Mouse (Mus musculus) T-helper 1 cell (primary cell): ENCODE measurements at regions not wholly inside any gene's neighbourhood (a gene's known extent, or its start where the extent isn't known, plus 50 kb on each side); places are given as distances from the start of the nearest gene placed in this dataset.

Source experiments
- in situ Hi-C: fragments of 300-600 bp; cut with MboI, MseI; formaldehyde crosslinking; loops from one replicate; pipeline ENCODE4 v1.15.1; 2025; ENCODE audit warnings: high pct_unique_total_duplicates

DNA sequence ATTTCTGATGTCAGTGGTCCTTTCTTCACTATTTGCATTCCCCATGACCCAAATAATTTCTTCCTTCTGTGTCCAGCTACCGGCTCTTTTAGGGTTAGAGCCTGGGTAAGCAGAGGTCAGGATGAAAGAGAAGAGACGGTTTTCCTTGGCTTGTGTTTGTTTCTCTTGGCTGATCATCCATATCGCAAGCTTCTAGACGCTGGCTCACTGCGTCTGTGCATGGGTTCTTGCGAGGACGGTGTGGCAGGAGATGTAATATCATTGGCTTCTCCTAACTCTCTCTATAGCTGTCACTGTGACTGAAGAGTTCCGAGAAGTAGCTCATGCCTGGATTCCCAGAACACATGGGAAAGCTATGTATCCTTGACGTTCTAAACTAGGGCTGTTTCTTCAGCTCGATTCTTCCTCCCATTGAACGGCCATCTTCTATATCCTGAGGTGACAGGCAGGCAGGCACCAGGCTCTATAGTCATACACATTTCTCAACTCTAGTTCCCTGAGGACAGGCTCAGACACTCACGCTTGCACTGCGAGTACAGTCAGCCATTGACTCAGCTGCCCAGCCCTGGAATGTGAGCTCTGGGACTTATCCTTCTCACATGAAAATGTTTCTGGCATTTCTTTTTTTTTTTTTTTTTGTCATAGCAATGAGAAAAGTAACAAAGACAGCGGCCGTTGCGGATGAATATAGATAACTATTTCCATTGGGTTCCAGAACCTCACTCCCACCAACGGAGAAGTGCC is 85.0 kb downstream of the Bach1 start:
- in situ Hi-C loops, result no loop called here

- in situ Hi-C loops, result no loop called here
Measured at GRCm38 (mm10) chr16:87784405-87784994, 85.8 kb downstream of the Bach1 start.

- in situ Hi-C loops, result no loop called here
Measured at GRCm38 (mm10) chr16:87789539-87789938, 90.8 kb downstream of the Bach1 start.

DNA sequence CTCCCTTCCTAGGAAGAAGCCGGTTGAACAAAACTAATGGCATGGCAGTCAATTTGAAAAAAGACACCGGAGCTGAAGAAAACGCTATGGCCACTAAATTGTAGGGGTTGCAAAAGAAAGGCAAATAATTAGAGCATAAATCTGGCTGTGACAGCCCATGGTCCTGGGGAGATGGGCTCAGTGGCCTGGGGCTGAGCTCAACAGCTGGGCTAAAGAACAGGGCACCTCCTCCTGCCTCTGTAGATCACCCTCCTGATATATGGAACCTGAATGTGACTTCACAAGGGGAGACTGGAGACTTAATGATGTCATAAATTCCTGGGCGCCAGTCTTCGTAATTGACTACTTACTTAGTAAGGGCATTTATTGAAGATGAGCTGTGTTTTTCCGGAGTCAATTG is 91.2 kb downstream of the Bach1 start:
- in situ Hi-C loops, result no loop called here

DNA sequence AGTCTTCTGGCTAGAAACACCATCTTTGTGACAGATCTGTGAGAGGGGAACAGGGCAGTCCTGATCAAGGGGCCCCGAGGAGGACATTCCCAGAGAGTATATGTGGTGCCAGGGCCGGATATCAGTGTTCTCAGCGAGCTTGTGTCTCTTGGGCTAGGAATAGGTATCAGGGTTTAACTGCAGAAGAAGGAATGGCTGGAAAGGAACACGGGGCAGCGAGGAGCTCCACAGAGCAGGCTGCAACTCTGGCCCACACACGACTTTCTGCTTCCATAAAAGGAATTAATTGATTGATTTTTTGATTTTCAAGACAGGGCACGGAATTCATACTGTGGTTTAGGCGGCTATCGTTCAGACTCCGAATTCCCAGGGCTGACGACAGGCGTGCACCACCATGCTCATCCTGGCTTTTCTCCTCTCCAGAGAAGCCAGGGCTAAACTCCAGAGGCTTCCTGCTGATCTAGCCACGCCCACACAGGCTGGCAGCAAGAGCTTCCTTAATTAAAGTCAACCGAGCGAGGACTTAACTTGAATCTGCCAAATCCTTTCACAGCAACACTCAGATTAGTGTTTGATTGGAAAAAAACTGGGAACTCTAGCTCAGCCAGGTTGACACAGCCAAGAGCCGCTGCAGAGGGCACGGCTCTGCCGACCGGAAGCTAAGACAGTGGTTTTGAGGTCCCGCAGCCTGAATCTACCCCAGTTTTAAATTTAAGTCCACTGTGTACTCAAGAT is 97.9 kb downstream of the Bach1 start:
- in situ Hi-C loops, result no loop called here

- in situ Hi-C loops, result no loop called here
Measured at GRCm38 (mm10) chr16:87802317-87802716, 103.6 kb downstream of the Bach1 start.

GRCm38 (mm10) chr16:87817590-87817989 is 118.8 kb downstream of the Bach1 start:
- in situ Hi-C loops, result no loop called here

- in situ Hi-C loops, result no loop called here
Measured at GRCm38 (mm10) chr16:87834296-87834695, 135.6 kb downstream of the Bach1 start.

DNA sequence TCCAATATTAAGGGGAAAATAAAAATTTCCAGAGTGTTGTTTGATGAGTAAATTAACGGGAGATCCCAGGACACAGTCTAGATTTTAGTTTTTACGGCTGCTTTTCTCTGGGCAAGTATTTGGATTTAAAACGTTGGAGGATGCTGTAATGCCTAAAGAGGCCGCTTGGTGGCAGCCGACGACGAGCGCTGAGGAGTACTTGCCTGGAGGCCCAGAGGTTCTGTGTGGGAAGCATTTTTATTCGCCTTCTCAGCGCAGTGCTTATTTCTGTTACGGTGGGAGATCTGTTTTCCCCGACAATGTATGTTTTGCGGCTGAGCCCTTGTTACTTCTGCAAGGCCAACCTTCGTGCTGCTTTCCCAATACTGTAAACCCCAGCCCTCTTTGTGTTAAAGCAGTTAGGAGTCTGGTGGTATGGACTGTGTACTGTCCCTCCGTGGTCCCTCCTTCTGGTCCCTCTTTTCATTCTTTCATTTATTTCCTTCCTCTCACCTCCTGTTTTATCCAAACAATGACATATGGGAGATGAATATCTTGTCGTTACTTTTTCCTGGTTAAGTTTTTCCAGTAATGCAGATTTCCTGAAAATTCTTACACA is 142.3 kb downstream of the Bach1 start:
- in situ Hi-C loops, result loop anchor here (5.0 to 10.0 kb wide), 2 partner anchors 366 to 1924 kb away; no protein-coding TSS in a partner anchor
